Mouse (Mus musculus) limb, embryonic 12.5 days (tissue): ENCODE data around the gene Pcgf5. TPM values are rescaled to one million over a fixed set of nuclear protein-coding genes. Genes with fewer than 3 reads are reported as not detected.
"Not testable (repeated sequence)": the region's sequence is repeated elsewhere in the genome, so short reads cannot be mapped to it uniquely, and the experiment has no call there.

Experiments used
- ATAC-seq: fragments of 200-750 bp; cut with Nextera tagmentation; 2 replicates; pipeline ENCODE4 v1.8.0; 2017; ENCODE audit warnings: low read depth, moderate TSS enrichment; ENCODE audit not compliant: insufficient number of reproducible peaks, insufficient read depth, low FRiP score, low TSS enrichment
- H3K27ac ChIP-seq: fragments of 300-500 bp; sonication (generic); 2 replicates; pipeline ENCODE4 v1.5.1; 2016; ENCODE audit warnings: mild to moderate bottlenecking, moderate library complexity
- H3K27me3 ChIP-seq: fragments of 300-500 bp; sonication (generic); 2 replicates; pipeline ENCODE4 v1.6.1; 2016; ENCODE audit warnings: mild to moderate bottlenecking, moderate library complexity
- H3K36me3 ChIP-seq: fragments of 300-500 bp; sonication (generic); 2 replicates; pipeline ENCODE4 v1.6.1; 2016; ENCODE audit warnings: mild to moderate bottlenecking, moderate library complexity
- H3K4me1 ChIP-seq: fragments of 300-500 bp; sonication (generic); replicated peaks from 2 replicates; pipeline ENCODE4 v1.6.1; 2016
- H3K4me2 ChIP-seq: fragments of 300-500 bp; sonication (generic); 2 replicates; pipeline ENCODE4 v1.6.1; 2016; ENCODE audit warnings: mild to moderate bottlenecking, moderate library complexity
- H3K4me3 ChIP-seq: fragments of 300-500 bp; sonication (generic); replicated peaks from 2 replicates; pipeline ENCODE4 v1.5.1; 2016; ENCODE audit warnings: mild to moderate bottlenecking
- H3K9ac ChIP-seq: fragments of 300-500 bp; sonication (generic); replicated peaks from 2 replicates; pipeline ENCODE4 v1.6.1; 2016; ENCODE audit warnings: mild to moderate bottlenecking, moderate library complexity
- H3K9me3 ChIP-seq: fragments of 300-500 bp; sonication (generic); 2 replicates; pipeline ENCODE4 v1.6.1; 2016; ENCODE audit warnings: mild to moderate bottlenecking, moderate library complexity
- WGBS: fragments of 180-500 bp; shearing (Covaris S2); methylation state at CpG from one replicate; pipeline ENCODE4 v1.1.7; 2016; 5-methylcytosine and 5-hydroxymethylcytosine counted together
- polyA plus RNA-seq: library from polyadenylated mRNA; unstranded; fragments of >200 nt; fragmentation: Nextera tagmentation; extraction: Ambion mirVana; gene quantifications from 2 replicates; pipeline ENCODE4 v1.2.1, GENCODE M21; 2016

Pcgf5 gene
- polyA plus RNA-seq, 1 experiment from 2014 or later = 5.6 TPM

DNA sequence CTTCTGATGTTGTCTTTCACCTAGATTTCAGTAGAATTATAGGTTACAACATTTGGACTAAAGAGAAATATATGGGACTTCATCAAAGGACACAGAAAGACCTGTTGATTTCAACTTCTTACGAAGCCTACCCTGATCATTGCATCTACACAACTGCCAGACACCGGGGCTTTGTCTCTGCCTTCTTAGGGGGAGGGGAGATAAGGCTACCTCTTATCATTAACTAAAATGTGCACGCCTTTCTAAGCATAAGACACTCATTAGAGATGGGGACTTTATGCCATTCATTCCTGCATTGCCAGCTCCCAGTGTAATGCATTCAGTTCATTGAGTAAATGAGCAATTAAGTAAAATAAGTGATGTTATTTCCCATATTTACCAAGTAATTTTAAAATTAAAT is 85.1 kb downstream of the Pcgf5 start:
- 85% methylated on average over 3 of the region's 3 CpGs for WGBS
- H3K4me1 ChIP-seq = no peaks in the 10 kb centered on the region
- no peaks in the 10 kb centered on the region for H3K27me3 ChIP-seq
- no peak for ATAC-seq
- H3K36me3 ChIP-seq = no peaks in the 10 kb centered on the region
- no peak overlapping the region for H3K4me3 ChIP-seq
- no peaks in the 10 kb centered on the region for H3K9me3 ChIP-seq
- H3K4me2 ChIP-seq = no peak overlapping the region
- H3K27ac ChIP-seq = no peak overlapping the region
- H3K9ac ChIP-seq = no peak overlapping the region

DNA sequence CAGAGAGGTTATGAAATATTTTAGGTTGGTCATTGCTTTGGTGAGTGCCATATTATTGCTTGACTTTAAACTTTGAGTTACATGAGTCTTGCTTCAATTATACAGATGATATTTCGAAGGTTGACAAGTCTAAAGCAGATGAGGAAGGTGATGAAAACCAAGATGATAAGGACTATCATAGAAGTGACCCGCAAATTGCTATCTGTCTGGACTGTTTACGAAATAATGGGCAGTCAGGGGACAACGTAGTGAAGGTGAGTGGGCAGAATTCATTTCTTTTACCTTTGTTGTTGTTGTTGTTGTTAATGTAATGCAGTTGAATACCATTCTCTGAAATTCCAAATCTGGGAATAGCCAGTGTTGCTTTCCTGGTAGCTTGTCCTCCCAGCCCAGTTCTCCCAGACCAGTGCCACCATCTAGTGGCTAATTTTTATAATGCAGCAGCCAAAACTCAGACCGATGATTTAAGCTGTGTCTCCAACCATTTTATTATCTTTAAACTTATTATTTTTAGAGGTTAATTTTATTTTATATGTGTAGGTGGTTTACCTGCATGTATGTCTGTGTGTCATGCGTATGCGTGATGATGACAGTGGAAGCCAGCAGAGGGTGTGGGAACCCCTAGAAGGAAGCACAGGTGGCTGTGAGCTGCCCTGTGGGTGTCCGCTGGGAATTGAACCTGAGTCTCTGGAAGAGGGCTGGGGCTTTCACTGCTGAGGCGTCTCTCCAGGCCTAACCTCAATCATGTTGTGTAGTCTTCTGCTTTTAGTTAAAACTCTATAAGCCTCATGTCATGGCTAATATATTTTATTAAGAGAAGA is 92.0 kb downstream of the Pcgf5 start:
- Histone ChIP-seq H3K9ac (no peak overlapping the region), H3K4me1 (no peaks in the 10 kb centered on the region), H3K36me3 (no peaks in the 10 kb centered on the region), H3K4me2 (no peak overlapping the region), H3K4me3 (no peak overlapping the region), H3K9me3 (no peaks in the 10 kb centered on the region), H3K27me3 (no peaks in the 10 kb centered on the region), H3K27ac (no peak overlapping the region)
- no peak for ATAC-seq
- WGBS = 52% methylated on average over 9 of the region's 9 CpGs

DNA sequence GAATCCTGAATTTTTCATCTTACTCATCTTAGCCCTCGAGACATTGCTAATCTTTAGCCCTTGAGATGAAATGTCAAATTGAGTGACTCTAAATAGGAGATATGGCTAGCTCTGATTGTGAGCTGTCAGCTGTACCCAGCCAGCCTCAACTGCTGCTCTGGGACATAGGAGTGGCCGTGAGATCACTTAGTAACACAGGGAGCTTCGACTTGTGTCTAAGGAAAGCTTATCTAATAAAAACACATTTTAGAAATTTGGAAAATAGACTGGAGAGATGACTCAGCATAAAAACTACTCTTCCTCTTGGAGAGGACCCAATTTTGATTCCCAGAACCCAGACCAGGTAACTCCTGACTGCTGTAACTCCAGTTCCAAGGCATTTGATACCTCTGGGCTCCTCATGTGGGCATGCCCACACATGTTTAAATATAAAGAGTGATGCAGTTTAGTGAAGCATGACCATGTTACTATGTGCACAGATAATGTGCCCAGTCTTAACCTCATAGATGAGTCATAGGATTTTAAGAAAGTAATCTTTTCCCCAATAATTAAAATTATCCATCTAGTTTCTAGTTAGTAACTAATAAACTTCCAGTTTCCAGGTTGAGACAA is 103.0 kb downstream of the Pcgf5 start:
- Histone ChIP-seq H3K9ac (no peak overlapping the region), H3K4me2 (no peak overlapping the region), H3K27me3 (no peaks in the 10 kb centered on the region), H3K4me1 (no peaks in the 10 kb centered on the region), H3K36me3 (no peaks in the 10 kb centered on the region), H3K4me3 (no peak overlapping the region), H3K27ac (no peak overlapping the region), H3K9me3 (no peaks in the 10 kb centered on the region)
- 91% methylated on average over 3 of the region's 3 CpGs for WGBS
- no peak for ATAC-seq

DNA sequence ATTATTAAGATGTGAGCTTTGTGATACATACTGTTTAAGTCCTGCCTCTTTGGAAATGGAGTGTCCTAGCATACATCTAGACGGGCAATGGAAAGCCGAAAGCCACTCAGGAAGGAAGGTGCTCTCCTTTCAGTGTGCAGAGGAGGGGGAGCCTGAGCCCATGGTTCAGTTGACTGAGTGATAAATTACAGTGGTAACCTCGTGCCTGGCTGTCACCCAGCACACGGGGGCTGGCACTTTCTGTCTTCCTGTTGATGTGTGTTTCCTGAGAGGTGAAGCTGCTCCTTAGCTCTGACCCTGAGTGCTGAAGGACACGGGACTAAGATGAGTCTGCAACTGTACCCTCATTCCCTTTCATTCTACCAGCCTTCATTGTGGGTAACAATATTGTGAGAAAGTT is 103.6 kb downstream of the Pcgf5 start:
- H3K27me3 ChIP-seq = no peaks in the 10 kb centered on the region
- H3K9me3 ChIP-seq = no peaks in the 10 kb centered on the region
- no peak overlapping the region for H3K27ac ChIP-seq
- 37% methylated on average over 5 of the region's 5 CpGs for whole genome bisulfite sequencing
- H3K4me1 ChIP-seq = no peaks in the 10 kb centered on the region
- no peak overlapping the region for H3K4me2 ChIP-seq
- no peak overlapping the region for H3K9ac ChIP-seq
- no peak for ATAC-seq
- H3K36me3 ChIP-seq = no peaks in the 10 kb centered on the region
- H3K4me3 ChIP-seq = no peak overlapping the region

DNA sequence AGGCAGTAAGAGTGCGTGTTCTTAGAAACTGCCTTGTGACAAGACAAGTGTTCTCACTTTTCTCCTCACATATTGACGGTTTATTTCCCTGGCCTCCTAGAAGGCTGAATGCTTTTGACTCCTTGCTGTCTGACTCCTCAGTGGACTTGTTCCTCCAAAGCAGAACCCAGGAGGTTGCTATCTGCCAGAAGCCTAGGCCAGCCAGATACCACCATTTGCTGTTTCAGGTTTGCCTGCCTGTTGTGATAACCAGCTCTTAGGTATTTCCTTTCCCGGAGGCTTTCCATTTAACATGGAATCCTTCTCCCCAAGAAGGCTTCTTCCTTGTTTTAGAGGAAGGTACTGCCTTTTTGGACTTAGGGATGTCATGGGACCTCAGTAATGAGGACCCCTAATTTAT is 104.1 kb downstream of the Pcgf5 start:
- not testable (repeated sequence) for H3K9me3 ChIP-seq, H3K27ac ChIP-seq, ATAC-seq, H3K4me2 ChIP-seq, H3K27me3 ChIP-seq, H3K4me1 ChIP-seq, H3K9ac ChIP-seq, H3K4me3 ChIP-seq, H3K36me3 ChIP-seq
- WGBS = 66% methylated on average over 3 of the region's 3 CpGs

DNA sequence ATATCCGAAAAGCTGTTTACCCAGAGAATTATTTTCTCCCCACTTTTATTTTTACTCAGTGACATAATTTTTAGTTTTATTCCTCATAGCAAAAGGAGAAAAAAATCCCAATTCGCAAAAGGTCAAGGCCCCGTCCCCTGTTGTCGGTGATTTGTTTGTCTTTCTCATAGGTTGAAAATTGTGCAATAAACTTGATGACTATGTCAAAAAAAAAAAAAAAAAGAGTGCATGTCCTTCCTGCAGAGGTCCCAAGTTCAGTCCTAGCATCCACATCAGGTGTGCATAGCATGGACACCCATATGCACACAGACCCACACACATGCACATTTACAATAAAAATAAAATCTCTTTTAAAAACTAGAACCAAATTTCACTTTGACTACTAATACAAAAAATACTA is 105.3 kb downstream of the Pcgf5 start:
- 89% methylated on average over 4 of the region's 4 CpGs for WGBS
- H3K36me3 ChIP-seq = no peaks in the 10 kb centered on the region
- H3K4me1 ChIP-seq = no peaks in the 10 kb centered on the region
- no peak overlapping the region for H3K9ac ChIP-seq
- H3K4me2 ChIP-seq = no peak overlapping the region
- no peak for ATAC-seq
- no peaks in the 10 kb centered on the region for H3K9me3 ChIP-seq
- no peaks in the 10 kb centered on the region for H3K27me3 ChIP-seq
- H3K4me3 ChIP-seq = no peak overlapping the region
- H3K27ac ChIP-seq = no peak overlapping the region

DNA sequence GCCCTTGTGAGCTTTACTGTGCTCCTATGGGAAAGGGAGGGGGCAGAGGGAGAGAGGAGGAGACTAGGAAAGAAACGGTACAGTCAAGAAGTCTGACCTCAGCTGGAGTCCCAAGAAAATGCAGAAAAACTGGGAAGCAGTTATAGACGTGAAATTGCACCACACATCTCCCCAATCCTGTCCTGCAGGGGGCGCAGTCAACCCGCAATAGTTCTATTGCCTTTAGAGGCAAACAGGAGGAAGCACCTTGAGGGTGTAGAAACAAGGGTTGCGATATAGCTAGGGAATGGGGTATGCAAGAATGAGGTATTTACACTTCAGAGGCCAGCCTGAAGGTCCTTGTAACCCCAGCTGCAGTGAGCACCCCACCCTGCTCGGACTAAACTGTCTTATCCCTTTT is 122.0 kb downstream of the Pcgf5 start:
- Histone ChIP-seq H3K4me2 (no peak overlapping the region), H3K4me3 (no peak overlapping the region), H3K9ac (no peak overlapping the region), H3K9me3 (no peaks in the 10 kb centered on the region), H3K27ac (no peak overlapping the region), H3K36me3 (no peaks in the 10 kb centered on the region), H3K4me1 (no peaks in the 10 kb centered on the region), H3K27me3 (no peaks in the 10 kb centered on the region)
- no peak for ATAC-seq
- WGBS = 18% methylated on average over 6 of the region's 6 CpGs

DNA sequence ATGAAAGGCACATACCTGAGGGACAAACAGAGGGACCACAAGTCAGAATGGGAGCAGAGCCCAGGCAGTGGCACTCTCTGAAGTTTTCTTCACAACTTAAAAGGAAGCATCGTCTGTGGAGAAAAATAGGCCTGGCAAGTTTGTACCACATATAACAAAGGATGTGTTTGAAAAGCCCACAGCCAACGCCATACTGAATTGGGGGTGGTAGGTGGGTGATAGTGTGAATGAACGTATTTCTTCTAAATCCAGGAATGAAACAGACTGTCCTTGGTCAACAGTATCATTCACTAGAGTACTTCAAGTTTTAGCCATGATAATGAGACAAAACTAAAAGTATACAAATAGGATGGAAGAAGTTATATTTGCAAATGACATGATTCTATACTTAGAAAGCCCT is 123.2 kb downstream of the Pcgf5 start:
- WGBS = 87% methylated on average over 3 of the region's 3 CpGs
- no peak for ATAC-seq

DNA sequence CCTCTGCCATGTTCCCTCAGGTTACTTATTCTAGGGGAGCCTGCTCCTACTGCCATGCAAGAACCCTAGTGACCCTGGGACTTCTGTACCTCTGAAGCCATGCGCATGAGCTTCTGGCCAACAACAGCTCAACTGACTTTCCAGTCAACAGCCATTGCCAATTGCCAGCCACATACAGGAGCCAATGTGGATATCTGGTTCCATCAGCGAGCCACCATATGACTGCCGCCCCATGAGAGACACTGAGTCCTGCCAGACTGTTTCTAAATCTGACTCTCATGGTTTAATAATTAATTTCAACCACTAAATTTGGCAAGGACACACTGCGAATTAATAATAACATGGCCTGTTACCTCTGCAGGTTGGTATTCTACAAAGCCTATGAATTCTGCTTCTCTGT is 128.5 kb downstream of the Pcgf5 start:
- Histone ChIP-seq H3K4me3 (no peak overlapping the region), H3K4me1 (no peaks in the 10 kb centered on the region), H3K27me3 (no peaks in the 10 kb centered on the region), H3K9ac (no peak overlapping the region), H3K27ac (no peak overlapping the region), H3K4me2 (no peak overlapping the region), H3K9me3 (no peaks in the 10 kb centered on the region), H3K36me3 (no peaks in the 10 kb centered on the region)
- WGBS = 96% methylated on average over 4 of the region's 4 CpGs
- no peak for ATAC-seq

More for the DNA sequence above, 123.2 kb downstream of the Pcgf5 start:
- Histone ChIP-seq H3K9me3 (no peaks in the 10 kb centered on the region), H3K4me2 (no peak overlapping the region), H3K4me1 (no peaks in the 10 kb centered on the region), H3K27me3 (no peaks in the 10 kb centered on the region), H3K9ac (no peak overlapping the region), H3K4me3 (no peak overlapping the region), H3K27ac (no peak overlapping the region), H3K36me3 (no peaks in the 10 kb centered on the region)

DNA sequence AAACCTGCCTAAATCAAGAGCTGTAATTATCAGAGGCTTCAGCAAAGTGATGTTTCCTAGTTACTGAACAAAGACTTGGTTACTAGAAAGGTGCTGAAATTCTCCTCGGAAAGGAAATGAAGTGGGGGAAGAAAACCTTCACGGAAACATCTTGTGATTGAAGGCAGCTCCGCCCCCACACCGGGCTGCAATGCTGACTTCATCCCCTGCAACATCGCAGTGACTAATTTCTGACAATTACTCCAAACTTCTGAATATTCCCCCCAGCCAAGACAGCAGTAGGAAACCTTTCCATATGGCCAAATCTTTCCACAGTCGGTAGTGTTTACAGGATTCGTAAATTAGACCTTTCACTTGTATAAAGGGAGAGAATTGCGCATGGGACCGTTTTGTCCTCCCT is 129.0 kb downstream of the Pcgf5 start:
- H3K27ac ChIP-seq = no peak overlapping the region
- H3K27me3 ChIP-seq = no peaks in the 10 kb centered on the region
- no peaks in the 10 kb centered on the region for H3K36me3 ChIP-seq
- H3K4me3 ChIP-seq = no peak overlapping the region
- no peaks in the 10 kb centered on the region for H3K4me1 ChIP-seq
- H3K9me3 ChIP-seq = no peaks in the 10 kb centered on the region
- ATAC-seq = no peak
- WGBS = 51% methylated on average over 9 of the region's 9 CpGs
- H3K4me2 ChIP-seq = no peak overlapping the region
- H3K9ac ChIP-seq = no peak overlapping the region

DNA sequence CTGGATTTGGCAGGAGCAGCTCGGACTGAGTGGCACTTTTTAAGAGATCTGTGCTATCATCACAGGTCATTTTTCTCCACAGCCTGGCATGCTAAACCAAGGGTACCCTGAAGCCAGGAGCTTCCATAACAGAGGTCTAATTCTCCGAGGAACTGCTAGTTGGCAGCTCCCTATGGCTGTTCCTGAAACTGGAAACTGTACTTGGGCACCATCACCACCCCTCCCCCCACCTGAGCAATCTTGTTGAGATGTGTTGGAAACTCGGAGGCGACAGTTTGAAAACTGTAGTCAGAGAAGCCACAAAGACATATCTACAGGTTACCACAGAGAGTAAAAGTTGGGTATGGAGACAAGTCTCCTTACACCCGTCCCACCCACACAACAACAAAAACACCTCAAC is 129.6 kb downstream of the Pcgf5 start:
- H3K4me2 ChIP-seq = no peak overlapping the region

DNA sequence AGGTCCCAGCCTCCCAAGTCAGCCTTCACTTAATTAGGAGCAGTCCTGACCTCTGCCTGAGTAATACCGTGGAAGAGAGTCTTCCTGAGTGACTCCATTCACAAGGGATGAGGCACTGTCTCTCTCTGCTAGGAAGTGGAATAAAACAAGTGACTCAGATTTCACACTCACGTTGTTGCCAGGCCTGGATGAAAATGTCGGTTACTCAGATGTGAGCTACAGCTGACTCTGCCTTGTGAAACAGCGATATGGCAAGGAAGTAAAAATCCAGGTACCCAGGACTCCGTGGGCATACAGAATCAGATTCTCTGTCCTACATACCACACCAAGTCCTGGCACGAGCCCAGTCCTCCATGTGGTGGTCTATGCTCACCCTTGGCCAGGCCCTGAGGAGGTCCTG is 142.8 kb downstream of the Pcgf5 start:
- Histone ChIP-seq H3K4me1 (no peaks in the 10 kb centered on the region), H3K9ac (no peak overlapping the region), H3K4me2 (no peak overlapping the region), H3K36me3 (no peaks in the 10 kb centered on the region), H3K27me3 (no peaks in the 10 kb centered on the region), H3K4me3 (no peak overlapping the region), H3K9me3 (no peaks in the 10 kb centered on the region), H3K27ac (no peak overlapping the region)
- WGBS = 81% methylated on average over 6 of the region's 6 CpGs
- ATAC-seq = no peak

More for the DNA sequence above, 129.6 kb downstream of the Pcgf5 start:
- no peak overlapping the region for H3K9ac ChIP-seq
- H3K36me3 ChIP-seq = no peaks in the 10 kb centered on the region
- H3K4me3 ChIP-seq = no peak overlapping the region
- H3K4me1 ChIP-seq = no peaks in the 10 kb centered on the region
- 68% methylated on average over 5 of the region's 5 CpGs for WGBS
- H3K27ac ChIP-seq = no peak overlapping the region
- H3K27me3 ChIP-seq = no peaks in the 10 kb centered on the region
- ATAC-seq = no peak
- H3K9me3 ChIP-seq = no peaks in the 10 kb centered on the region
